Mouse (Mus musculus) left cerebral cortex, adult 18-20 months (tissue): ENCODE results near the gene Iqcf5. TPM values are rescaled to one million over a fixed set of nuclear protein-coding genes. Genes with fewer than 3 reads are reported as not detected.

Source experiments
- total RNA-seq, 2 experiments: library from RNA; stranded (reverse); gene quantifications; 2 replicates each; pipeline ENCODE4 v1.2.3; 2021

The Iqcf5 gene
- total RNA-seq, 2 experiments from 2014 or later: not detected

Other genes starting within 250 kb of the Iqcf5 start
- 10 to 100 TPM; 14.8 to 16.1 TPM for gene Poc1a, start 233.5 kb upstream of the Iqcf5 start, total RNA-seq
- gene Dusp7, start 145.9 kb upstream of the Iqcf5 start, total RNA-seq: 100 to 1,000 TPM; 106 to 111 TPM
- gene Rpl29, start 85.1 kb upstream of the Iqcf5 start, total RNA-seq: 100 to 1,000 TPM; 275 to 295 TPM
- 10 to 100 TPM; 15.6 to 19.4 TPM for gene Acy1, start 76.3 kb upstream of the Iqcf5 start, total RNA-seq
- 10 to 100 TPM; 12.5 to 12.7 TPM for gene Abhd14b, start 67.1 kb upstream of the Iqcf5 start, total RNA-seq
- 10 to 100 TPM; 35.3 to 36.5 TPM for gene Abhd14a, start 66.9 kb upstream of the Iqcf5 start, total RNA-seq
- 100 to 1,000 TPM; 207 to 212 TPM for gene Pcbp4, start 61.3 kb upstream of the Iqcf5 start, total RNA-seq
- 1 to 10 TPM; 9.0 to 9.6 TPM for gene Gpr62, start 48.6 kb upstream of the Iqcf5 start, total RNA-seq
- gene Rrp9, start 38.6 kb upstream of the Iqcf5 start, total RNA-seq: 10 to 100 TPM; 29.3 to 38.7 TPM
- 1 to 10 TPM; 5.2 to 5.5 TPM for gene Parp3, start 37.6 kb upstream of the Iqcf5 start, total RNA-seq
- not detected for gene Iqcf1, start 14.6 kb upstream of the Iqcf5 start, total RNA-seq
- not detected for gene Iqcf3, start 47.1 kb downstream of the Iqcf5 start, total RNA-seq
- not detected for gene Iqcf4, start 56.4 kb downstream of the Iqcf5 start, total RNA-seq
- gene Iqcf6, start 112.0 kb downstream of the Iqcf5 start, total RNA-seq: not detected
- gene Grm2, start 141.5 kb downstream of the Iqcf5 start, total RNA-seq: 10 to 100 TPM; 50.5 to 52.2 TPM
- gene Tex264, start 171.4 kb downstream of the Iqcf5 start, total RNA-seq: 100 to 1,000 TPM in 1 of 2 experiments, 10 to 100 TPM in 1; 99.4 to 103 TPM